Mouse (Mus musculus): ENCODE data around the gene Cep112.

DNA sequence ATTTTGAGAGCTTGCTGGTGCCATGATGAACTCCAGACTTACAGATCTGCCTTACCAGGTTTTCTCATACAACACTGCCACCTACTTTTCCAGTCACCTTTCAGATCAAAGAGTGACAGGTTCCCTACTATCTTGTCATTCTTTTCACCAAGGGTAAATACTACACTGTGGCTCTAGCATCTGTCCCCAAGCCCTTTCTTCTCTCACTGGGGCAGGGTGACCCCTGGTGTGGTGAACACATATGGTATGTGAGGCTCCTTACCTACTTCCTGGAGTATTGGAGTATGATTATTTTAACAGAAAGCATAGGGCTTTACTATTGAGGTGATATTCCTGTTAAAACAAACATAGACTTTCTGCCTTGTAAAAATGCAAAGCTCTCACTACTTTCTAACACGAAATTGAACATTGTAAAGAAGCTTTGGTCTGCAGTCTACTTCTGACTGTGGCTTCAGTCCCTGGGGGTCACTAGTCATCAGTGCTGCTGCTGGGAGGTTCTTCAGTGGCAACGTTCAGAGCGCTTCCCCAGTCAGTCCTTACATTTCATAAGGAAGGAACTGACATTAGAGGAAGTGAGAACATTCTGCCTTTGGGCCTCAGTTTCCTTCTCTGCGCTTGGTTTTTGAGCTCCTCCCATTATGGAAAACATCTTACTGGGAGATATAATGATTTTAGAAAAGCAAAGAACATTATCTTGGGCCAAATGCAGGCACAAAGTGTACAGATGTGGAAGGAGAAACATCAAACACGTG lies 168.4 kb downstream of the Cep112 start:
- TF ChIP-seq CTCF (IDR thresholded peaks at IDR 0.05; ENCODE audit: borderline replicate concordance, insufficient read depth, low read depth, low read length) (no peak), POLR2A (IDR thresholded peaks at IDR 0.05; ENCODE audit: borderline replicate concordance, insufficient read depth, low read length) (no peak)

All from cerebellum, adult 2 months (tissue).